Mouse (Mus musculus) thymus, adult 18-20 months (tissue): ENCODE results near the gene Ube2dnl1.

Source experiments
- DNase-seq, 2 experiments: peaks; one replicate each; pipeline ENCODE4 v3.0.0; 2022; ENCODE audit warnings: mixed read lengths in 2 of 2

Gene Ube2dnl1

DNA sequence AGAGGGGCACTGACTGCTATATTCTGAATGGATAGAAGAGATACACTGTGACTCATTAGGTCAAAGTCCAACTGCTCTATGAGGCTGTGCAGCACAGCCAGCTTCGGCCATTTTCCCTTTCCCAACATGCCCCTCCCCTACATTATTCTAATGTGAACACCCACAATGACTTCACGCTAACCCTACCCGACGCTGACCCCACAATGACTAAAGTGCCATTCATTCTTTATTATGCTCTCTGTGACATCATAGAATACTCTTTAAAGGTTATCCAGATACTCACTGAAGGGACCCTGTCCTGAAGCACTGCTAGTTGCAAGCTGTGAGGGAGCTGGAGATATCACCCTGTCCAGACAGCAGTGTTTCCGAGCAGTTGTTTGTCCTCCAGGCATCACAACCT is at the start of gene Ube2dnl1:
Gene Ube2dnl1, plus strand, starts transcription at position 301 of the 400 bp plus-strand sequence.
- no peak for DNase-seq

GRCm38 (mm10) chrX:114895489-114895888 is 9.3 kb upstream of the Ube2dnl1 start:
- no peak for DNase-seq

DNA sequence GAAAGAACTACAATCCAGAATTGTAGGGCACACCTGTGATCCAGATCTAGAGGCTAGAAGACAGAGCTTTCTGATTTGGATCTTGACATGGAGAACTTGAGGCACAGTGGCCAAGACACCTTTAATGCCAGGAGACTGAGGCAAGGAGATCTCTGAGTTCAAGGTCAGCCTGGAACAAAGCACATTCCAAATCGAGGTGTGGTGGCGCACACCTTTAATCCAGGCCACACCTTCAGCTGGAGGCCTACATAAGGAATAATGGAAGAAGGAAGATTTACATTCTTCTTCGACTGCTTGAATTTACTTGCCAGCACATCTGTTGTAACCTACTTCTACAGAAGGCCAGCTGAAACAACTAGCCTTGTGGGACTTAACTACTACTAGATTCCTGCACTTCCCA is 7.3 kb upstream of the Ube2dnl1 start:
- no peak for DNase-seq

GRCm38 (mm10) chrX:114903391-114903790 is 1.4 kb upstream of the Ube2dnl1 start:
- DNase-seq, result no peak

- DNase-seq, result no peak
These were observed 2.5 kb downstream of the Ube2dnl1 start, which contains the start of gene Ube2dnl2 for GRCm38 (mm10) chrX:114907282-114907681. Gene Ube2dnl2, plus strand, starts transcription at chrX:114907582.

DNA sequence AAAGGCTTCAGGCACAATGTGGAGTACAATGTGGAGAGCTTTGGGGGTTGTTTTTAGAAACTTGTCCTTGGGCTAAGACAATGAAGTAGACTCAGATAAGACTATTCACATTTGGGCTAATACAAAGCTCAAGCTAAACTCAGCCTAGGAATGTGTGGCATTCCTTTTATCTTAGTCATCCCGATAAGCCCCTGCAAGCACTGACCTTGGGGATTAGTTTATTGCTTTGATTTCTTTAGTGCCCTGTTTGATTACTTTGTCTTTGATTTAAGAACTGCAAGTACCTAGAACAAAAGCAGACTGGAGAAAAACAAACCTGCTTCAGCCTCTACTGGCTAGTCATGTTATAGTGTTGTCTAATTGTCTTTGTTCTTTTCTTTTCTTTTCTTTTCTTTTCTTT is 50.3 kb downstream of the Ube2dnl1 start:
- no peak for DNase-seq
